Mouse (Mus musculus) intestine, postnatal 0 days (tissue): Measurements from ENCODE around the gene Pfdn4. TPM values are rescaled to one million over a fixed set of nuclear protein-coding genes. Genes with fewer than 3 reads are reported as not detected.
A peak's percentile ranks its signal among the peaks of the same experiment; 100 is the strongest.

Experiments used
- ATAC-seq: fragments of 200-750 bp; cut with Nextera tagmentation; 2 replicates; pipeline ENCODE4 v1.8.0; 2017; ENCODE audit warnings: mild to moderate bottlenecking, moderate TSS enrichment, moderate library complexity
- H3K27ac ChIP-seq: fragments of 300-500 bp; sonication (generic); 2 replicates; pipeline ENCODE4 v1.5.1; 2014; ENCODE audit warnings: mild to moderate bottlenecking, low read depth, low read length, moderate library complexity
- H3K27me3 ChIP-seq: fragments of 300-500 bp; sonication (generic); replicated peaks from 2 replicates; pipeline ENCODE4 v1.6.1; 2014; ENCODE audit warnings: low read length, mixed read lengths; ENCODE audit not compliant: control insufficient read depth, insufficient read depth
- H3K36me3 ChIP-seq: fragments of 300-500 bp; sonication (generic); 2 replicates; pipeline ENCODE4 v1.6.1; 2014; ENCODE audit warnings: mild to moderate bottlenecking, moderate library complexity; ENCODE audit not compliant: control insufficient read depth, insufficient read depth
- H3K4me1 ChIP-seq: fragments of 300-500 bp; sonication (generic); replicated peaks from 2 replicates; pipeline ENCODE4 v1.6.1; 2014; ENCODE audit warnings: antibody characterized with exemption, low read length, mixed read lengths; ENCODE audit not compliant: control insufficient read depth, insufficient read depth
- H3K4me2 ChIP-seq: fragments of 300-500 bp; sonication (generic); replicated peaks from 2 replicates; pipeline ENCODE4 v1.6.1; 2014; ENCODE audit warnings: low read depth, mild to moderate bottlenecking, moderate library complexity
- H3K4me3 ChIP-seq: fragments of 300-500 bp; sonication (generic); 2 replicates; pipeline ENCODE4 v1.5.1; 2014; ENCODE audit warnings: low read depth, low read length
- H3K9ac ChIP-seq: fragments of 300-500 bp; sonication (generic); 2 replicates; pipeline ENCODE4 v1.6.1; 2014; ENCODE audit warnings: mild to moderate bottlenecking, low read depth, low read length
- H3K9me3 ChIP-seq: fragments of 300-500 bp; sonication (generic); 2 replicates; pipeline ENCODE4 v1.6.1; 2016; ENCODE audit warnings: mixed run types; ENCODE audit not compliant: control insufficient read depth
- CTCF ChIP-seq: sonication (generic); IDR thresholded peaks from 2 replicates; pipeline ENCODE4 v1.5.1; 2016; ENCODE audit warnings: low read depth, mild to moderate bottlenecking, control low read depth, antibody characterized with exemption, moderate library complexity
- WGBS: fragments of 180-500 bp; shearing (Covaris S2); extraction: QIAGEN DNeasy Blood & Tissue Kit; methylation state at CpG from one replicate; pipeline ENCODE4 v1.1.7; 2014; 5-methylcytosine and 5-hydroxymethylcytosine counted together
- polyA plus RNA-seq: library from polyadenylated mRNA; unstranded; fragments of >200 nt; fragmentation: Nextera tagmentation; extraction: Ambion mirVana; gene quantifications from 2 replicates; pipeline ENCODE4 v1.2.1, GENCODE M21; 2015

Gene Pfdn4
- polyA plus RNA-seq, 1 experiment from 2014 or later: 54.6 TPM

DNA sequence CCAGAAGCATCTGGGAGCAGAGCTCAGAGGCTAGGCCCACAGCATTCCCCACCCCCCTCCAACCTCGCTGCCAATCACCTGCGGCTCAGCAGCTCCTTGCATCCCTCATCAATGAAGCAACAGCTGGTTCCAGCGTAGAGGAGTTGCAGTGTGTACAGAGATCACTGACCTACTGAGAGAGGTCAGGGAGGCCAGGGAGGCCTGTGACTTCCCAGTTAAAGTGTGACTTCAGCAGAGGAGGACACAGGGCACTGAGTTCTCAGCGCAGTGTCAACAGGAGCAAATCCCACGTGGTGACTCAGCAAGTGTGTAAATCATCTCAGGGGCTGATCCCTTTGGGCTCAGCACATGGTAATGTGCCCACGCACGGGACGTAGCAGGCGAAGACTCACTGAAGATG is 36.4 kb upstream of the Pfdn4 start:
- H3K4me3 ChIP-seq: no peak overlapping the region
- no peak overlapping the region for H3K9ac ChIP-seq
- peak overlapping the region; percentile 41 for H3K27ac ChIP-seq
- 27% methylated on average over 9 of the region's 9 CpGs for WGBS
- no peak for TF ChIP-seq CTCF
- peaks cover 5% of the 10 kb centered on the region for H3K4me1 ChIP-seq
- peak; percentile 90 for ATAC-seq
- H3K27me3 ChIP-seq: no peaks in the 10 kb centered on the region
- H3K4me2 ChIP-seq: no peak overlapping the region
- no peaks in the 10 kb centered on the region for H3K9me3 ChIP-seq
- no peaks in the 10 kb centered on the region for H3K36me3 ChIP-seq

DNA sequence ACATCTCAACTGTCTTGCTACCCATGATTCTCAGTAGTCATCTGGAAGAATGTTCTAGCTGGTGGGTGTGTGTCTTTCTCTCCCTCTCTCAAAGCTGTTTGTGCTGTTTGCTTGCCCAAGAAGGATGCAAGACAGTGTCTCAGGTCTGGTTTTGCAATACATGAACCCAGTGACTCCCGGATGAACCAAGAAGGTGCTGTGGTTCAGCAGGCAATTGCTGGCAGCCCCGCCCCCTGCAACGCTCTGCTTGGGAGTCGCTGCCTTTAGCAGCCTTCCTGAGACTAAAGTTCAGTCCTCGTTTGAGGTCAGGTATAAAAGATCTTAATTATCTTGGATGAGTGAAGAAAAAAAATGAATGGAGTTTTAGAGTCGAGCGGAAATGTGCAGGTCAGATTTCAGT is 34.6 kb upstream of the Pfdn4 start:
- H3K4me2 ChIP-seq: peak overlapping the region; percentile 27; the same call in 1 of the 2 replicates
- H3K9me3 ChIP-seq: no peaks in the 10 kb centered on the region
- peak; percentile 54 for ATAC-seq
- H3K9ac ChIP-seq: no peak overlapping the region
- no peaks in the 10 kb centered on the region for H3K27me3 ChIP-seq
- H3K27ac ChIP-seq: no peak overlapping the region
- H3K36me3 ChIP-seq: no peaks in the 10 kb centered on the region
- no peak for TF ChIP-seq CTCF
- H3K4me1 ChIP-seq: peaks cover 5% of the 10 kb centered on the region
- no peak overlapping the region for H3K4me3 ChIP-seq
- WGBS: 28% methylated on average over 7 of the region's 7 CpGs

GRCm38 (mm10) chr2:170464817-170465216 is 31.4 kb upstream of the Pfdn4 start:
- H3K9me3 ChIP-seq: no peaks in the 10 kb centered on the region
- H3K27me3 ChIP-seq: no peaks in the 10 kb centered on the region
- ATAC-seq: no peak
- H3K4me2 ChIP-seq: no peak overlapping the region
- TF ChIP-seq CTCF: no peak
- H3K4me3 ChIP-seq: no peak overlapping the region
- H3K9ac ChIP-seq: no peak overlapping the region
- H3K27ac ChIP-seq: no peak overlapping the region
- WGBS: 53% methylated on average over 4 of the region's 4 CpGs
- H3K36me3 ChIP-seq: no peaks in the 10 kb centered on the region
- peaks cover 5% of the 10 kb centered on the region; the same call in 1 of the 2 replicates for H3K4me1 ChIP-seq

DNA sequence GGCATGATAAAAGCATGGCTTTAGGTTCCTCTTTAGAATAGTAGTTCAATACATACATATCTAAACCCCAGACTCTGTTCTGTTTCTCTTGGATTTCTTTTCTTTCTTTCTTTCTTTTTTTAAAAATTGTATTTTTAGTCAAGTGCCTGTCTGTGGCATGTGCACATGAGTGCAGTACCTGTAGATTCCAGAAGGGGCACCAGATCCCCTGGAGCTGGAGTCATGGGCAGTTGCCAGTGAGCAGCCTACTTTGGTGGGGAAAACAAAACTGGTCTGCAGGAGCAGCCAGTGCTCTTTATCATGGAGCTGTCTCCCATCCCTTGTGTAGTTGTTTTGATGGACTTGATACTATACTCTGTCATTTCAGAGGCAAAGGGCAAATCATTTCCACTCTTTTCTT is 28.2 kb upstream of the Pfdn4 start:
- Histone ChIP-seq H3K9me3 (no peaks in the 10 kb centered on the region), H3K4me2 (no peak overlapping the region), H3K36me3 (no peaks in the 10 kb centered on the region), H3K9ac (no peak overlapping the region), H3K4me1 (no peaks in the 10 kb centered on the region), H3K27me3 (no peaks in the 10 kb centered on the region), H3K4me3 (no peak overlapping the region), H3K27ac (no peak overlapping the region)
- ATAC-seq: no peak
- TF ChIP-seq CTCF: peak; percentile 61

GRCm38 (mm10) chr2:170469616-170470308 is 26.5 kb upstream of the Pfdn4 start:
- 23% methylated on average over 10 of the region's 10 CpGs for WGBS
- Histone ChIP-seq H3K9me3 (no peaks in the 10 kb centered on the region), H3K9ac (no peak overlapping the region), H3K4me3 (no peak overlapping the region), H3K36me3 (no peaks in the 10 kb centered on the region), H3K27me3 (no peaks in the 10 kb centered on the region), H3K4me1 (no peaks in the 10 kb centered on the region), H3K4me2 (no peak overlapping the region), H3K27ac (no peak overlapping the region)
- no peak for TF ChIP-seq CTCF
- ATAC-seq: peak; percentile 41; the same call in 1 of the 2 replicates

GRCm38 (mm10) chr2:170470591-170470990 is 25.6 kb upstream of the Pfdn4 start:
- H3K4me3 ChIP-seq: no peak overlapping the region
- no peak overlapping the region for H3K27ac ChIP-seq
- TF ChIP-seq CTCF: no peak
- no peaks in the 10 kb centered on the region for H3K27me3 ChIP-seq
- no peak overlapping the region for H3K4me2 ChIP-seq
- H3K9me3 ChIP-seq: no peaks in the 10 kb centered on the region
- WGBS: 68% methylated on average over 5 of the region's 5 CpGs
- ATAC-seq: no peak
- no peak overlapping the region for H3K9ac ChIP-seq
- no peaks in the 10 kb centered on the region for H3K4me1 ChIP-seq
- H3K36me3 ChIP-seq: no peaks in the 10 kb centered on the region
